Mouse (Mus musculus): ENCODE measurements around the gene Gm6020.

GRCm38 (mm10) chr19:61226928-61227854, 43.5 kb downstream of the Gm6020 start:
- TF ChIP-seq CTCF (IDR thresholded peaks at IDR 0.05; ENCODE audit: extremely low read depth, insufficient read depth, insufficient read length, insufficient replicate concordance) (no peak), POLR2A (IDR thresholded peaks at IDR 0.05; ENCODE audit: low read depth, low read length) (no peak)

All from spleen, adult 2 months (tissue).